Comparison of ENCODE assay signal across 7 mouse cellular contexts in genomic region chr2:125865585-125865984, GRCm38 (mm10). TPM values are rescaled to one million over a fixed set of nuclear protein-coding genes. Genes with fewer than 3 reads are reported as not detected.
DNase-seq lines count a peak whose midpoint lies in the region; ATAC-seq and TF ChIP-seq lines count a peak whose summit lies in the region.

No protein-coding gene starts in this region.

- peak overlapping the region; percentile 65; the same call in 1 of the 2 replicates for H3K4me3 ChIP-seq in liver, embryonic 11.5 days (ENCODE audit: low read depth, low read length)
- 0 out of 2 replicates have a peak overlapping the region, but pooled peaks have one; percentile 79 for H3K4me3 ChIP-seq in embryonic fibroblast, embryonic 13.5 days (ENCODE audit: insufficient read depth, low read length)
- peak overlapping the region; percentile 65 for H3K4me3 ChIP-seq in intestine, postnatal 0 days (ENCODE audit: low read depth, low read length)
- H3K4me3 ChIP-seq in neural tube, embryonic 15.5 days (replicated peaks) = peak overlapping the region; percentile 54

- H3K27me3 ChIP-seq in liver, embryonic 11.5 days (replicated peaks; ENCODE audit: control insufficient read depth, insufficient read depth, low read length) = no peaks in the 10 kb centered on the region
- H3K27me3 ChIP-seq in intestine, postnatal 0 days (replicated peaks; ENCODE audit: control insufficient read depth, insufficient read depth, low read length) = no peaks in the 10 kb centered on the region
- H3K27me3 ChIP-seq in neural tube, embryonic 15.5 days (replicated peaks) = no peaks in the 10 kb centered on the region

- no peak for TF ChIP-seq CTCF in embryonic fibroblast, embryonic 13.5 days (IDR thresholded peaks at IDR 0.05; ENCODE audit: borderline replicate concordance, insufficient read depth, low read length)
- TF ChIP-seq CTCF in intestine, postnatal 0 days (IDR thresholded peaks at IDR 0.05; ENCODE audit: low read depth) = no peak

- DNase-seq in liver, embryonic 11.5 days (ENCODE audit: low spot score) = no peak
- no peak for DNase-seq in liver
- DNase-seq in frontal cortex, postnatal 14 days (ENCODE audit: low spot score in 2 of 2) = no peak
- no peak for DNase-seq in kidney, postnatal 4 days

- no peaks in the 10 kb centered on the region for H3K36me3 ChIP-seq in liver, embryonic 11.5 days (ENCODE audit: control insufficient read depth, insufficient read depth, low read length)
- H3K36me3 ChIP-seq in intestine, postnatal 0 days (ENCODE audit: control insufficient read depth, insufficient read depth) = no peaks in the 10 kb centered on the region
- no peaks in the 10 kb centered on the region; the same call in 1 of the 2 replicates for H3K36me3 ChIP-seq in neural tube, embryonic 15.5 days

- no peak for TF ChIP-seq POLR2A in embryonic fibroblast, embryonic 13.5 days (IDR thresholded peaks at IDR 0.05; ENCODE audit: low read depth, low read length)

- no peak overlapping the region for H3K27ac ChIP-seq in liver, embryonic 11.5 days (ENCODE audit: low read depth, low read length)
- H3K27ac ChIP-seq in embryonic fibroblast, embryonic 13.5 days (ENCODE audit: insufficient read depth, low read length) = no peak overlapping the region
- H3K27ac ChIP-seq in intestine, postnatal 0 days (ENCODE audit: low read depth, low read length) = no peak overlapping the region
- peak overlapping the region; percentile 60; the same call in 1 of the 2 replicates for H3K27ac ChIP-seq in neural tube, embryonic 15.5 days (replicated peaks)

- no peak for ATAC-seq in liver, embryonic 11.5 days (replicated peaks; ENCODE audit: low FRiP score)
- ATAC-seq in intestine, postnatal 0 days = no peak
- no peak for ATAC-seq in neural tube, embryonic 15.5 days (ENCODE audit: low FRiP score)

- H3K9me3 ChIP-seq in liver, embryonic 11.5 days (ENCODE audit: control insufficient read depth, low read length) = no peaks in the 10 kb centered on the region
- H3K9me3 ChIP-seq in intestine, postnatal 0 days (ENCODE audit: control insufficient read depth) = no peaks in the 10 kb centered on the region
- H3K9me3 ChIP-seq in neural tube, embryonic 15.5 days (replicated peaks) = no peaks in the 10 kb centered on the region

- H3K9ac ChIP-seq in liver, embryonic 11.5 days (ENCODE audit: low read depth, low read length) = no peak overlapping the region; the same call in 1 of the 2 replicates
- H3K9ac ChIP-seq in intestine, postnatal 0 days (ENCODE audit: low read depth, low read length) = no peak overlapping the region
- no peak overlapping the region for H3K9ac ChIP-seq in neural tube, embryonic 15.5 days (replicated peaks)

- H3K4me1 ChIP-seq in liver, embryonic 11.5 days (replicated peaks; ENCODE audit: control insufficient read depth, insufficient read depth, low read length) = peaks cover 28% of the 10 kb centered on the region
- H3K4me1 ChIP-seq in embryonic fibroblast, embryonic 13.5 days (ENCODE audit: control insufficient read depth, insufficient read depth, low read length) = peaks cover 2% of the 10 kb centered on the region; the same call in 1 of the 2 replicates
- H3K4me1 ChIP-seq in intestine, postnatal 0 days (replicated peaks; ENCODE audit: control insufficient read depth, insufficient read depth, low read length) = no peaks in the 10 kb centered on the region
- peaks cover 17% of the 10 kb centered on the region for H3K4me1 ChIP-seq in neural tube, embryonic 15.5 days

- peak overlapping the region; percentile 82 for H3K4me2 ChIP-seq in liver, embryonic 11.5 days
- peak overlapping the region; percentile 62; the same call in 1 of the 2 replicates for H3K4me2 ChIP-seq in intestine, postnatal 0 days (replicated peaks; ENCODE audit: low read depth)
- H3K4me2 ChIP-seq in neural tube, embryonic 15.5 days = peak overlapping the region; percentile 73

RNA-seq across cellular contexts. Expression of gene Cops2, which starts 6.6 kb away (rescaled TPM):
- 83.3 and 93.9 TPM in 2 replicates for polyA plus RNA-seq in liver, embryonic 11.5 days (2014; fragmentation: Nextera tagmentation; extraction: Ambion mirVana)
- polyA plus RNA-seq in embryonic fibroblast, embryonic 13.5 days (2011; ENCODE audit: insufficient read length, low read depth, missing spikeins) = 196 and 233 TPM in 2 replicates
- 28.7 and 29.8 TPM in 2 replicates for polyA plus RNA-seq in intestine, postnatal 0 days (2015; fragmentation: Nextera tagmentation; extraction: Ambion mirVana)
- polyA plus RNA-seq in neural tube, embryonic 15.5 days (2015; fragmentation: Nextera tagmentation; extraction: Ambion mirVana) = 58.0 and 66.4 TPM in 2 replicates

RNA-seq across cellular contexts. Expression of gene Galk2, which starts 6.7 kb away (rescaled TPM):
- polyA plus RNA-seq in liver, embryonic 11.5 days (2014; fragmentation: Nextera tagmentation; extraction: Ambion mirVana) = 23.6 and 24.0 TPM in 2 replicates
- polyA plus RNA-seq in embryonic fibroblast, embryonic 13.5 days (2011; ENCODE audit: insufficient read length, low read depth, missing spikeins) = 49.5 and 54.1 TPM in 2 replicates
- 84.1 and 85.3 TPM in 2 replicates for polyA plus RNA-seq in intestine, postnatal 0 days (2015; fragmentation: Nextera tagmentation; extraction: Ambion mirVana)
- polyA plus RNA-seq in neural tube, embryonic 15.5 days (2015; fragmentation: Nextera tagmentation; extraction: Ambion mirVana) = 34.1 and 37.9 TPM in 2 replicates
